Mouse (Mus musculus): Measurements from ENCODE around the gene Tmem239. TPM values are rescaled to one million over a fixed set of nuclear protein-coding genes. Genes with fewer than 3 reads are reported as not detected.

Gene Tmem239
- polyA plus RNA-seq, 2 experiments from 2014 or later = not detected

- no peak for ATAC-seq
Observed at GRCm38 (mm10) chr2:130451086-130451726, 44.9 kb downstream of the Tmem239 start.

GRCm38 (mm10) chr2:130451727-130452090 is 45.4 kb downstream of the Tmem239 start:
- ATAC-seq = no peak

GRCm38 (mm10) chr2:130452266-130452665 is 46.0 kb downstream of the Tmem239 start:
- ATAC-seq = no peak

GRCm38 (mm10) chr2:130453421-130453820 is 47.1 kb downstream of the Tmem239 start:
- ATAC-seq = no peak

- no peak for ATAC-seq
Observed at GRCm38 (mm10) chr2:130454748-130455370, 48.6 kb downstream of the Tmem239 start.

Other genes with a start within 250 kb of the Tmem239 start
- gene Snrpb, start 227.1 kb upstream of the Tmem239 start, polyA plus RNA-seq (2017; shearing (Covaris generic)) = 100 to 1,000 TPM; 354 to 438 TPM
- under 1 TPM in 1 of 2 experiments, not detected in 1; 0.12 TPM for gene Tmc2, start 211.3 kb upstream of the Tmem239 start, polyA plus RNA-seq (2017; shearing (Covaris generic))
- gene Nop56, start 132.0 kb upstream of the Tmem239 start, polyA plus RNA-seq (2017; shearing (Covaris generic)) = 100 to 1,000 TPM; 293 to 306 TPM
- 100 to 1,000 TPM; 132 to 167 TPM for gene Idh3b, start 121.9 kb upstream of the Tmem239 start, polyA plus RNA-seq (2017; shearing (Covaris generic))
- gene Ebf4, start 111.3 kb upstream of the Tmem239 start, polyA plus RNA-seq (2017; shearing (Covaris generic)) = not detected
- 1 to 10 TPM in 1 of 2 experiments, under 1 TPM in 1; 0.24 to 1.2 TPM for gene Cpxm1, start 8.9 kb upstream of the Tmem239 start, polyA plus RNA-seq (2017; shearing (Covaris generic))
- not detected for gene Gm28372, start 1.2 kb upstream of the Tmem239 start, polyA plus RNA-seq (2017; shearing (Covaris generic))
- not detected for gene 1700020A23Rik, start 1.2 kb upstream of the Tmem239 start, polyA plus RNA-seq (2017; shearing (Covaris generic))
- 100 to 1,000 TPM; 132 to 174 TPM for gene Vps16, start 17.9 kb downstream of the Tmem239 start, polyA plus RNA-seq (2017; shearing (Covaris generic))
- gene Pced1a, start 18.2 kb downstream of the Tmem239 start, polyA plus RNA-seq (2017; shearing (Covaris generic)) = 10 to 100 TPM; 11.6 to 18.4 TPM
- 10 to 100 TPM; 58.1 to 69.6 TPM for gene Ptpra, start 43.8 kb downstream of the Tmem239 start, polyA plus RNA-seq (2017; shearing (Covaris generic))
- 10 to 100 TPM; 25.4 to 31.1 TPM for gene Mrps26, start 157.3 kb downstream of the Tmem239 start, polyA plus RNA-seq (2017; shearing (Covaris generic))
- gene Oxt, start 169.7 kb downstream of the Tmem239 start, polyA plus RNA-seq (2017; shearing (Covaris generic)) = not detected
- not detected for gene Avp, start 176.1 kb downstream of the Tmem239 start, polyA plus RNA-seq (2017; shearing (Covaris generic))
- gene Fastkd5, start 223.5 kb downstream of the Tmem239 start, polyA plus RNA-seq (2017; shearing (Covaris generic)) = 10 to 100 TPM in 1 of 2 experiments, 1 to 10 TPM in 1; 9.0 to 11.0 TPM
- 1 to 10 TPM; 8.4 to 9.0 TPM for gene Ubox5, start 223.6 kb downstream of the Tmem239 start, polyA plus RNA-seq (2017; shearing (Covaris generic))
- gene Lzts3, start 236.3 kb downstream of the Tmem239 start, polyA plus RNA-seq (2017; shearing (Covaris generic)) = under 1 TPM in 1 of 2 experiments, not detected in 1; 0.15 TPM